Mouse (Mus musculus): Measurements from ENCODE around the gene Znrf4. TPM values are rescaled to one million over a fixed set of nuclear protein-coding genes. Genes with fewer than 3 reads are reported as not detected.

The Znrf4 gene
- polyA plus RNA-seq, 1 experiment = not detected

DNA sequence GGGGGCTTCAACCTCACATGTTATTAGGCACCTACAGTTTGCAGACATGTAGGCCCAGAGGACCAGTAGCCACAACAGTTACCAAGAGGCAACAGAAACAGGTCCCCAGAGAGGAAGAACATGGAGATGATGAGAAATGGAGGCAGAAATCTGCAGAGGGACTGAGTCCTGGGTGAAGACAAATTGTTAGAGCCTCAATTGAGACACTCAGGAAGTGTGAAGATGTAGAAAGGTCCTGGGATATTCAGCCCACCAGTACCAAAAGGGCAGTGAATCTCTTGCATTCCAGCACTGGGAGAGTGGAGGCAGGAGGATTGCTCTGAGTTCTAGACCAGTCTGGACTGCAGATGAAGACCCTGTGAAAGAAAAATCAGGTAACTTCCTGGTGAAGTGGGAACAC is 2.1 kb upstream of the Znrf4 start:
- Histone ChIP-seq H3K27ac (ENCODE audit: insufficient read depth, low read depth, low read length) (no peak overlapping the region), H3K4me3 (ENCODE audit: insufficient read depth, low read depth, low read length) (no peak overlapping the region), H3K4me1 (ENCODE audit: control insufficient read depth, insufficient read depth, low read length) (peaks cover 30% of the 10 kb centered on the region)
- no peak for TF ChIP-seq POLR2A (IDR thresholded peaks at IDR 0.05; ENCODE audit: insufficient read depth, low read depth, low read length)
- TF ChIP-seq CTCF (IDR thresholded peaks at IDR 0.05; ENCODE audit: insufficient read depth, low read depth, low read length) = no peak

DNA sequence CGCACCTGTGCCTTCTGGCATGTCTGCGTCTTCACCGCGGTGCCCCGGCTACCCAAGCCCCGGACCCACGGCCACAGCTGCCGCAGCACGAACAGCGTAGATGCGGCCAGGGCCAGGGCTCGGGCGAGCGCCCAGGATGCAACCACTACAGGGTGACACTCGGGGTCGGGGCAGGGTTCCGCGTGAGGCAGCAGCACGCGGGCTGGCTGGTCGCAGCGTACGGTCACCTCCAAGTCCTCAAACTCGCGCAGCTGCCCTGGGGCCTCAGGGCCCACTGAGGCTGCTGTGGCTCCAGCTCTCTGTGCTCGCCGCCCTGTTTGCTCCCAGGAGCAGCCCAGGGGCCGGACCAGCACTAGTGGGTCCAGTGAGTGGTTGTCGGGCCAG is 532 bp downstream of the Znrf4 start:
- H3K4me3 ChIP-seq (ENCODE audit: insufficient read depth, low read depth, low read length) = 0 out of 2 replicates have a peak overlapping the region, but pooled peaks have one; percentile 2
- peaks cover 45% of the 10 kb centered on the region for H3K4me1 ChIP-seq (ENCODE audit: control insufficient read depth, insufficient read depth, low read length)
- no peak overlapping the region for H3K27ac ChIP-seq (ENCODE audit: insufficient read depth, low read depth, low read length)
- TF ChIP-seq POLR2A (IDR thresholded peaks at IDR 0.05; ENCODE audit: insufficient read depth, low read depth, low read length) = no peak
- TF ChIP-seq CTCF (IDR thresholded peaks at IDR 0.05; ENCODE audit: insufficient read depth, low read depth, low read length) = no peak
- WGBS = 40% methylated on average over 29 of the region's 29 CpGs

DNA sequence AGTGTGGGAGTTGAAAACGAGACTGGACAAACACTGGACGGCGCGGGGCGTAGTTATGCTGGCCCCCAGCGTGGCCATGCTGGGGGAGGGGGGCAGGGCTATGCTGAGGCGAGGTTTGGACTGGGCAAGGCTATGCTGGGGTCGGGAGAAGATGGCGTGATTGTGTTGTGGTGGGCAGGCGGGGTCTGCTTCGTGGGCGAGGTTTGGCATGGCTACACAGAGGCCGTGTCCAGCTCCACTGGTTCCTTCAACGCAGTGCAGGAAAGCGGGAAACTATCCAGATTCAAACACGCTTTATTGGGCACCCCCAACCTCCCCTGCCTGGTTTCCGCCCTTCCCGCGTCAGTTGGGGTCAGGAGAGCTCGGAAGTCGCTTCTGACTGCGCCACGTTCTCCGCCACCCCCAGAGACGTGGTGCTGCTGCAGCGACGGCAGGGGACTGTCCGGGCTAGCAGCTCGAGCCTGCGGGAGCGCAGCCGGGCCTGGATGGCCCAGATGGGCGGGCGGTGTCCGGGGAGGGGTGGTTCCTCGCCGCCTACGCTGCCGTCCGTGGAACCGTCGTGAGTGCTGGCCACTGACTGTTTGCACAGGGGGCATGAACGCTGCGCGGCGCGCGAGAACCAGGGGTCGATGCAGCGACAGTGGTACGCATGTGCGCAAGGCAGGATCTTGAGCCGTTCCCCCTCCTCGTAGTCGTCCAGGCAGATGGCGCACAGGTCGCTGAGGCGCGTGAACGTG is 1.1 kb downstream of the Znrf4 start:
- no peak for TF ChIP-seq POLR2A (IDR thresholded peaks at IDR 0.05; ENCODE audit: insufficient read depth, low read depth, low read length)
- WGBS = 8% methylated on average over 60 of the region's 60 CpGs
- H3K27ac ChIP-seq (ENCODE audit: insufficient read depth, low read depth, low read length) = no peak overlapping the region
- peaks cover 50% of the 10 kb centered on the region for H3K4me1 ChIP-seq (ENCODE audit: control insufficient read depth, insufficient read depth, low read length)
- 0 out of 2 replicates have a peak overlapping the region, but pooled peaks have one; percentile 2 for H3K4me3 ChIP-seq (ENCODE audit: insufficient read depth, low read depth, low read length)

DNA sequence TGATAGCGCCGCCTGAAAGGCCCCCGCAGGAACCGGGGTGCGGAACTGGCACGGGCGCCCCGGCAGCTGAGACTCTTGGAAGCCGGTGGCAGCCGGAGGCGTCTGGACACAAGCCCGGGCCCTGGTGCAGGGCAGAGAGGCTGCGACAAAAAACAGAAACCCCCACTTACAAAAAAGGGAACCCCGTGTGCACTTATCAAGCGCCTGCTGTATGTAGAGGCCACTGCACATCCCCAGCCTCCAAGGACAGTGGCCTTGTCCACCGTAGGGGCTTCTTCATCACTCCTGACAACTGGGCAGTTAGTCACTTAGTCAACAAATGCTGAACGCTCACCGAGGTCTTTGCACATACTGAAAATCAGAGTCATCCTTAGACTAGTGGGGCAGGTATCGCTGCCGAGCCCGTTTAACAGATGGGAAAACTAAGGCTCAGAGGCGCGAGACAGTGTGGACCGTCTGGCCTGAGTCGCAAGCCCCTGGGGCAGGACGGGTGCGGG is 1.7 kb downstream of the Znrf4 start:
- Histone ChIP-seq H3K4me3 (ENCODE audit: insufficient read depth, low read depth, low read length) (no peak overlapping the region), H3K27ac (ENCODE audit: insufficient read depth, low read depth, low read length) (no peak overlapping the region), H3K4me1 (ENCODE audit: control insufficient read depth, insufficient read depth, low read length) (peaks cover 44% of the 10 kb centered on the region)
- no peak for TF ChIP-seq POLR2A (IDR thresholded peaks at IDR 0.05; ENCODE audit: insufficient read depth, low read depth, low read length)
- TF ChIP-seq CTCF (IDR thresholded peaks at IDR 0.05; ENCODE audit: insufficient read depth, low read depth, low read length) = no peak
- 32% methylated on average over 27 of the region's 27 CpGs for WGBS

DNA sequence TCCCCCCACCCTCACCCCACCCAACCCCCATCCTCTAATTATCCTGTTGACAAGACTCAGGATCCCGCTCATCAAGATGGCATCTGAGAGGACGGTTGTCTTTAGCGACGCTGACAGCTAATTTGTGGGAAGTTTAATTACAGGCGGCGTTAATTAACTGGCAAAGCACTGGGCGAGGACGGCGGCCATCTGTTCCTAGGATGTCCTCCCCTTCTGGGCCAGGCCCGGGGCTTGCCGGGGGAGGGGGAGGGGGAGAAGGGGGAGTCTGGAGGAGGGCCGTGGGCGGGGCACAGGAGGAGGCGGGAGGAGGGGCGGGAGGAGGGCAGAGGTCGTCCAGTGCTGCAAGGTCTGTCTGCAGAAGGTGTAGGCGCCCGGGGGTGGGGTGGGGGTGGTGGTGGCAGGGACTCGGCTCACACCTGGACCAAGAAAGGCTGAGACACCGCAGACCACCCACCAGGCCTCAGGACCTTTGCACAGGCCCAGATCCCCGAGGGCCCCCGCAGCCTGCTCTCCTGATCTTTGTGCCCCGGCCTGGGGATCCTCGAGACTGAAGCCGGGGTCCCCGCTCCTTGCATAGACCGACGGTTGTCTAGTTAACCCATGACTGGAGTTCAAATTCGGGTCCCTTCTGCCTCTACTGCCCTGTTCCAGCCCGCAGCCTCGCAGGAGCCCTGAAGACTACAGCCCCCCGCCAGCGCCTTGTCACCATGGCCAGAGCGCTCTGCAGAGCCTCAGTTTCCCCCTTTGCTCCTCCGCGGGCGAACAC is 2.3 kb downstream of the Znrf4 start:
- Histone ChIP-seq H3K4me3 (ENCODE audit: insufficient read depth, low read depth, low read length) (no peak overlapping the region), H3K27ac (ENCODE audit: insufficient read depth, low read depth, low read length) (no peak overlapping the region), H3K4me1 (ENCODE audit: control insufficient read depth, insufficient read depth, low read length) (peaks cover 37% of the 10 kb centered on the region)
- WGBS = 10% methylated on average over 35 of the region's 37 CpGs
- no peak for TF ChIP-seq CTCF (IDR thresholded peaks at IDR 0.05; ENCODE audit: insufficient read depth, low read depth, low read length)
- TF ChIP-seq POLR2A (IDR thresholded peaks at IDR 0.05; ENCODE audit: insufficient read depth, low read depth, low read length) = no peak

DNA sequence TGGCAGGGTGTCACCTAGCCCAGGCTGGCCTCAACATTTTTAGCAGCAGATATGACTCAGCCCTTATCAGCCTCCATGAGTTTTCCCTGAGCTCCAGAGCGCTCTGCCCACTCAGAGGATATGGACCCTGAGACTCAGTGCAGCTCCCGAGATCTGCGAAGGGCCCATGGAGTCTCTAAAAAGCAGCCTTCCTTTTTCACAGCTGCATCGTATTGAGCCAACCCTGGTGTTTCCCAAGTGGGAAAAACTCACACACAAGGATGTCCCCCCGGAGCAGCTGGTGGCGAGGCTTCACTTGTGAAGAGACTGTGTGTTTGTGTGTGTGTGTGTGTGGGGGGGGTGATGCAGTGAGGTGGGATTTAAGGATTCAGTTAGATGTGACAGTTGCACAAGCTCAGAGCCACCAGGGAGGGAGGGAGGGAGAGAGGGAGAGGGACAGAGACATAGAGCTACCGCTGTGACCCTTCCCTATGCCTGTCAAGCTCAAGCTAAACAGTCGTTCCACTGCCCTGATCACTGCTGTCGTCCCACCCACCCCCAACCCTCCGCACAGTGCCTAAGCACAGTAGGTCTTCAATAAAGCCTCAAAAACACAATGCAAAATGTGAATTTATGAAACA is 3.1 kb downstream of the Znrf4 start:
- no peak overlapping the region for H3K27ac ChIP-seq (ENCODE audit: insufficient read depth, low read depth, low read length)
- 39% methylated on average over 10 of the region's 10 CpGs for WGBS
- no peak for TF ChIP-seq POLR2A (IDR thresholded peaks at IDR 0.05; ENCODE audit: insufficient read depth, low read depth, low read length)
- TF ChIP-seq CTCF (IDR thresholded peaks at IDR 0.05; ENCODE audit: insufficient read depth, low read depth, low read length) = no peak
- H3K4me1 ChIP-seq (ENCODE audit: control insufficient read depth, insufficient read depth, low read length) = peaks cover 37% of the 10 kb centered on the region
- H3K4me3 ChIP-seq (ENCODE audit: insufficient read depth, low read depth, low read length) = no peak overlapping the region

DNA sequence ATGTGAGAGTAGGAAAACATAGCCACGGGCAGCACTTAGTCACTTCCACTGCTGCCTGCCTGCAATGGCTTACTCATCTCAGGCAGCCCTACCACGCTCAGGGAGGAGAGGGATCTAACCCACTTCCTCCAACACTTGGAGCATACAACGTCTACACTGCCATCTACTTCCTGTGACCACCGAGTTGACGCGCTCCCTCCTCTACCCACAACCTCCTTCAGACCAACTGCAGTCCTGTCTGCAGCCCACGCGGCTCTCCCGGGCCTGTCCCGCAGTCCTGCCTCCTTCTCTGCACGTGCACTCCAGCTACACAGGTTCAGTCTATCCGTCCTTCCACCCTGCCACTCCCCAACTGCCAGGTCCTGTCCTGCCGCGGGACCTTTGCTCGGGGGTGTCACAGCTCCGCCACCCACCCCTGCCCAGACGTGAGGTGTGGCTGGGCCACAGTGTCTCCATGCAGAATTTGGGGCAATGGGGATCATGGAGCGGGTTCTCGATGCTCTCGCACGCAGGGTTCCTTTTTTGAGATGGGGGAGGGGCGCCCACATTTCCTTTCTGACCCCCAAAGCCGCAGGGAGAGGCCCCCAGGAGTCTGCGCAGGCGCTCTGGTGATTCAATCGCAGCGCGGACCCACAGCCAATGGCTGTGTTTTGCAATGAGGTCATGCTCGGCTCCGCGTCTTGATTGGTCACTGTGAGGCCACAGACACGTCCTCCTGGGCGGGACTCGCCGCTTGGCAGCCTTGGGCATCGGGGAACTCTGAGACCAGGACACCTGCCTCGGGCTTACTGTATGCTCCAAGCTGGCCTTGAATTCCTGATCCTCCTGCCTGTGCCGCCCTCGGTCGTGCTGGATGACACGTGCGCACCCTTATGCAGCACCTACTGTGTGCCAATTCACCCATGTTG is 4.8 kb downstream of the Znrf4 start:
- Histone ChIP-seq H3K27ac (ENCODE audit: insufficient read depth, low read depth, low read length) (peak overlapping the region; percentile 100), H3K4me1 (ENCODE audit: control insufficient read depth, insufficient read depth, low read length) (peaks cover 39% of the 10 kb centered on the region), H3K4me3 (ENCODE audit: insufficient read depth, low read depth, low read length) (peak overlapping the region; percentile 57)
- WGBS = under 1% methylated on average over 42 of the region's 42 CpGs
- TF ChIP-seq POLR2A (IDR thresholded peaks at IDR 0.05; ENCODE audit: insufficient read depth, low read depth, low read length) (peak; percentile 55; the same call in 1 of the 2 replicates), CTCF (IDR thresholded peaks at IDR 0.05; ENCODE audit: insufficient read depth, low read depth, low read length) (no peak)

DNA sequence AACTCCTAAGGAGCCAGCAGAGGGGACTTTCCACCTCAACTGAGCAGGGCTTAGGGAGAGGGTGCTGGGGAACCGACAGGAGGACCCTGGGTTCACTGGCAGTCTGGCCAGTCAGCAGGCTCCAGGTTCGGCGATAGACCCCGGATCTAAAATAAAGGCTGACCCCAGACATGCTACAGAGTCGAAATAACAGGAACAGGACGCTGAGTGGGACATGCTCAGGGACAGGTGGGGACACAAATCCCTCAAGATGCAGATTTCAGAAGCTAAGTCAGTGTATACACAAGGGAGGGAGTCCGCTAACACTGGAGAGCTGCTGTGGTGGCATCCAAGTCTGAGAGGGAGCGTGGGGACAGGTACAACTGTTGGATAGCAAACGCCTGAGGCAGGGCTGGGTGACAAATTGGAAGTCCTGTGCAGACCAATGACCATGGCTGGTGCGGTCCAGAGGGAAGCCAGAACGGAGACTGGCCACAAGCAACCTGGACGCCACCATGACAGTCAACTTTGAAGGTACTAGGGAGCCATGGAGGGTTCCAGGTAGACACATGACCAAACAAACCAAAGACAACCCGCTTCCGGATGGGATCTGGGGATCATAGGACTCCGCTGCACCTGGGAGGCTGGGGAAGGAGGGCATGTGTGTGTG is 5.7 kb downstream of the Znrf4 start:
- peaks cover 39% of the 10 kb centered on the region for H3K4me1 ChIP-seq (ENCODE audit: control insufficient read depth, insufficient read depth, low read length)
- WGBS = 67% methylated on average over 15 of the region's 15 CpGs

More for the DNA sequence above, 5.7 kb downstream of the Znrf4 start:
- Histone ChIP-seq H3K27ac (ENCODE audit: insufficient read depth, low read depth, low read length) (peak overlapping the region; percentile 100), H3K4me3 (ENCODE audit: insufficient read depth, low read depth, low read length) (peak overlapping the region; percentile 57)
- TF ChIP-seq POLR2A (IDR thresholded peaks at IDR 0.05; ENCODE audit: insufficient read depth, low read depth, low read length) (no peak), CTCF (IDR thresholded peaks at IDR 0.05; ENCODE audit: insufficient read depth, low read depth, low read length) (no peak)
